Mouse (Mus musculus) bone marrow, adult 2 months (tissue): ENCODE results near the gene Ccdc107. TPM values are rescaled to one million over a fixed set of nuclear protein-coding genes. Genes with fewer than 3 reads are reported as not detected.

Source experiments
- H3K27ac ChIP-seq: fragments of 200-500 bp; 2 replicates; pipeline ENCODE4 v1.5.1; 2012; ENCODE audit warnings: low read depth, mild to moderate bottlenecking, control low read depth, inconsistent platforms, low read length; ENCODE audit not compliant: control insufficient read depth, poor library complexity, insufficient read depth
- H3K4me1 ChIP-seq: fragments of 200-500 bp; 2 replicates; pipeline ENCODE4 v1.6.1; 2011; ENCODE audit warnings: low read length; ENCODE audit not compliant: control insufficient read depth, insufficient read depth
- H3K4me3 ChIP-seq: fragments of 200-500 bp; replicated peaks from 2 replicates; pipeline ENCODE3; 2011; ENCODE audit warnings: mild to moderate bottlenecking, low read depth, low read length, control low read depth; ENCODE audit not compliant: control insufficient read depth
- CTCF ChIP-seq: fragments of 200-500 bp; IDR thresholded peaks from 2 replicates; pipeline ENCODE4 v1.5.1; 2011; ENCODE audit warnings: low read length, control low read depth; ENCODE audit not compliant: control insufficient read depth, insufficient read depth
- POLR2A ChIP-seq: fragments of 200-500 bp; IDR thresholded peaks from 2 replicates; pipeline ENCODE4 v1.6.1; 2011; ENCODE audit warnings: low read depth, mild to moderate bottlenecking, control low read depth, low read length, borderline replicate concordance; ENCODE audit not compliant: control insufficient read depth
- WGBS: fragments of 180-500 bp; shearing (Covaris S2); methylation state at CpG from one replicate; pipeline ENCODE4 v1.1.7; 2018; 5-methylcytosine and 5-hydroxymethylcytosine counted together
- polyA plus RNA-seq: library from polyadenylated mRNA; stranded (reverse); fragments of >200 nt; gene quantifications from 2 replicates; pipeline ENCODE4 v1.2.4, GENCODE M21; 2011; ENCODE audit warnings: low replicate concordance; ENCODE audit not compliant: missing spikeins, insufficient read depth, insufficient read length

Gene Ccdc107
- polyA plus RNA-seq, 1 experiment = 76.5 TPM

DNA sequence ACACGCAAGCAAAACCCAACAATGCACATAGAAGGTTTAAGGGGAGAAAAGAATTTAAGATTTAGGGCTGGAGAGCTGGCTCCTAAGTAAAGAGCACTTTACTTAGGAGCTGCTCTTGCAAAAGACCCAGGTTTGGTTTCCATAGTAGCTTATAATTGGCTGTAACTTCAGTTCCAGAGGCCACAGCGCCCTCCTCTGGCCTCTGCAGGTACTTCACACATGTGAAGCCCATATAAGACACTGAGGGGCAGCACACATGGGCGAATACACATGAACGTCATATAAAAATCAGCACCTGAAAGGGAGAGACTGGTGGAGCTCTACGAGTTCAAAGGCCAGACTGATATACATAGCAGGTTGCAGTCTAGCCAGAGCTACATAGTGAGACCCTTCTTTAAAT lies 35.2 kb downstream of the Ccdc107 start:
- TF ChIP-seq POLR2A (no peak), CTCF (peak; percentile 39)
- H3K4me1 ChIP-seq = no peaks in the 10 kb centered on the region
- no peak overlapping the region for H3K27ac ChIP-seq
- H3K4me3 ChIP-seq = no peak overlapping the region
- WGBS = 70% methylated on average over 5 of the region's 5 CpGs

DNA sequence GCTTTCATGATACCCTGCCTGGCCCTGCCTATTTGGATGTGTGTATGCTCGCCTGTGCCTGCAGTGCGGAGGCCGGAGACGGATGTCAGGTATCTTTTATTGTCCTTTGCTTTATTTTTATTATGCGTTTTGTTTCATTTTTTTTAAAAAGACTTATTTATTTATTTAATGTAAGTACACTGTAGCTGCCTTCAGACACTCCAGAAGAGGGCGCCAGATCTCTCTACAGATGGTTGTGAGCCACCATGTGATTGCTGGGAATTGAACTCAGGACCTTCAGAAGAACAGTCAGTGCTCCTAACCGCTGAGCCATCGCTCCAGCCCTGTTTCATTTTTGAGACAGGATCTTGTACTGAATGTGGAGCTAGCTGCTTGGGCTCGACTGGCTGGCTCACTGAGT lies 35.8 kb downstream of the Ccdc107 start:
- Histone ChIP-seq H3K4me3 (no peak overlapping the region), H3K4me1 (no peaks in the 10 kb centered on the region), H3K27ac (no peak overlapping the region)
- TF ChIP-seq POLR2A = no peak
- TF ChIP-seq CTCF = no peak
- 86% methylated on average over 9 of the region's 9 CpGs for WGBS

GRCm38 (mm10) chr4:43530081-43530501 lies 37.4 kb downstream of the Ccdc107 start:
- no peak overlapping the region for H3K27ac ChIP-seq
- no peak overlapping the region for H3K4me3 ChIP-seq
- WGBS = 60% methylated on average over 8 of the region's 8 CpGs
- H3K4me1 ChIP-seq = no peaks in the 10 kb centered on the region
- no peak for TF ChIP-seq CTCF
- no peak for TF ChIP-seq POLR2A

- 15% methylated on average over 7 of the region's 7 CpGs for WGBS
- Histone ChIP-seq H3K4me3 (no peak overlapping the region), H3K4me1 (no peaks in the 10 kb centered on the region), H3K27ac (no peak overlapping the region)
- TF ChIP-seq CTCF (peak; percentile 79), POLR2A (no peak)
These were observed 37.9 kb downstream of the Ccdc107 start for GRCm38 (mm10) chr4:43530581-43530980.

- no peak for TF ChIP-seq CTCF
- no peak for TF ChIP-seq POLR2A
- WGBS = 94% methylated on average over 9 of the region's 9 CpGs
- H3K4me3 ChIP-seq = no peak overlapping the region
- H3K27ac ChIP-seq = no peak overlapping the region
- no peaks in the 10 kb centered on the region for H3K4me1 ChIP-seq
These were observed 40.6 kb downstream of the Ccdc107 start for GRCm38 (mm10) chr4:43533270-43533669.

GRCm38 (mm10) chr4:43535628-43536027 lies 42.9 kb downstream of the Ccdc107 start:
- 95% methylated on average over 8 of the region's 8 CpGs for WGBS
- no peak for TF ChIP-seq CTCF
- no peak; the same call in 1 of the 2 replicates for TF ChIP-seq POLR2A
- no peak overlapping the region for H3K27ac ChIP-seq

GRCm38 (mm10) chr4:43536031-43536430 lies 43.3 kb downstream of the Ccdc107 start:
- no peak overlapping the region for H3K27ac ChIP-seq
- H3K4me3 ChIP-seq = no peak overlapping the region
- WGBS = 93% methylated on average over 9 of the region's 9 CpGs
- H3K4me1 ChIP-seq = no peaks in the 10 kb centered on the region
- TF ChIP-seq CTCF = no peak
- no peak for TF ChIP-seq POLR2A

More at GRCm38 (mm10) chr4:43535628-43536027, 42.9 kb downstream of the Ccdc107 start:
- Histone ChIP-seq H3K4me3 (no peak overlapping the region), H3K4me1 (no peaks in the 10 kb centered on the region)

DNA sequence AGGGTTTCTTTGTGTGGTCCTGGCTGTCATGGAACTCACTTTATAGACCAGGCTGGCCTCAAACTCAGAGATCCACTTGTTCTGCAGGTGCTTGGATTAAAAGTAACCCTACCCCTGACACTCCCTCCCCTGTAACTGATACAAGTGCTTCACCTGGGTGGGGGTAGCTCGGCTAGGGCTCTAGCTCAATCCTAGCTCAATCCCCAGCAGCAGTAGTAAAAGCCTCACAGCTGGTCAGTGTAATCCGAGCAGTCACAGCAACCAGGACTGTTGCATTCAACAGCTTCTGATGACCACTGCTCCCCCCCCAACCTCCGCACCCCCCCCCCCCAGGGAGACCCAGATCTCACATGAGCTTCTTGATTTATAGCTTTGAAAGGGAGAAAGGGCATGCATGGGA lies 49.3 kb downstream of the Ccdc107 start:
- no peaks in the 10 kb centered on the region for H3K4me1 ChIP-seq
- WGBS = 93% methylated on average over 3 of the region's 3 CpGs
- no peak for TF ChIP-seq CTCF
- TF ChIP-seq POLR2A = no peak
- H3K4me3 ChIP-seq = no peak overlapping the region
- no peak overlapping the region for H3K27ac ChIP-seq

Other genes starting within 250 kb of the Ccdc107 start
- not detected in 2 replicates for gene Atp8b5, start 225.7 kb upstream of the Ccdc107 start, polyA plus RNA-seq
- gene Rusc2, start 110.9 kb upstream of the Ccdc107 start, polyA plus RNA-seq = 3.4 and 14.7 TPM in 2 replicates
- gene Fam166b, start 63.8 kb upstream of the Ccdc107 start, polyA plus RNA-seq = not detected in 2 replicates
- gene Tesk1, start 51.0 kb upstream of the Ccdc107 start, polyA plus RNA-seq = 2.7 and 6.0 TPM in 2 replicates
- gene Cd72, start 38.3 kb upstream of the Ccdc107 start, polyA plus RNA-seq = 186 and 275 TPM in 2 replicates
- 1.1 TPM in 1 of 2 replicates, not detected in the other for gene Sit1, start 9.2 kb upstream of the Ccdc107 start, polyA plus RNA-seq
- gene Arhgef39, start 6.8 kb downstream of the Ccdc107 start, polyA plus RNA-seq = 88.6 and 105 TPM in 2 replicates
- gene Car9, start 14.1 kb downstream of the Ccdc107 start, polyA plus RNA-seq = 1.5 TPM in 1 of 2 replicates, not detected in the other
- 60.9 and 83.6 TPM in 2 replicates for gene Tpm2, start 30.9 kb downstream of the Ccdc107 start, polyA plus RNA-seq
- 10.5 and 20.9 TPM in 2 replicates for gene Creb3, start 69.4 kb downstream of the Ccdc107 start, polyA plus RNA-seq
- gene Tln1, start 69.8 kb downstream of the Ccdc107 start, polyA plus RNA-seq = 394 and 621 TPM in 2 replicates
- 20.1 and 43.5 TPM in 2 replicates for gene Rgp1, start 85.8 kb downstream of the Ccdc107 start, polyA plus RNA-seq
- 16.5 and 29.8 TPM in 2 replicates for gene Gba2, start 86.0 kb downstream of the Ccdc107 start, polyA plus RNA-seq
- not detected in 2 replicates for gene Msmp, start 91.6 kb downstream of the Ccdc107 start, polyA plus RNA-seq
- 2.0 and 3.7 TPM in 2 replicates for gene Npr2, start 139.0 kb downstream of the Ccdc107 start, polyA plus RNA-seq
- 3.0 TPM in 1 of 2 replicates, not detected in the other for gene Spag8, start 160.7 kb downstream of the Ccdc107 start, polyA plus RNA-seq
- 40.6 and 53.3 TPM in 2 replicates for gene Hint2, start 163.6 kb downstream of the Ccdc107 start, polyA plus RNA-seq
- 1.7 and 1.8 TPM in 2 replicates for gene Tmem8b, start 176.1 kb downstream of the Ccdc107 start, polyA plus RNA-seq
- gene Fam221b, start 176.2 kb downstream of the Ccdc107 start, polyA plus RNA-seq = not detected in 2 replicates
- gene Olfr70, start 207.9 kb downstream of the Ccdc107 start, polyA plus RNA-seq = not detected in 2 replicates
- gene Olfr71, start 217.4 kb downstream of the Ccdc107 start, polyA plus RNA-seq = not detected in 2 replicates
- gene Hrct1, start 234.3 kb downstream of the Ccdc107 start, polyA plus RNA-seq = 3.1 and 6.3 TPM in 2 replicates
- 0.63 and 0.80 TPM in 2 replicates for gene Spaar, start 237.1 kb downstream of the Ccdc107 start, polyA plus RNA-seq